Mouse (Mus musculus) heart, embryonic 12.5 days (tissue): ENCODE results near the gene Gas2. TPM values are rescaled to one million over a fixed set of nuclear protein-coding genes. Genes with fewer than 3 reads are reported as not detected.

Experiments
- ATAC-seq: fragments of 200-750 bp; cut with Nextera tagmentation; 2 replicates; pipeline ENCODE4 v1.8.0; 2017; ENCODE audit warnings: moderate TSS enrichment, moderate library complexity; ENCODE audit not compliant: insufficient number of reproducible peaks, low FRiP score
- H3K27ac ChIP-seq: fragments of 300-500 bp; sonication (generic); 2 replicates; pipeline ENCODE4 v1.5.1; 2016; ENCODE audit warnings: mild to moderate bottlenecking, moderate library complexity; ENCODE audit not compliant: poor library complexity, severe bottlenecking
- H3K27me3 ChIP-seq: fragments of 300-500 bp; sonication (generic); replicated peaks from 2 replicates; pipeline ENCODE4 v1.6.1; 2016; ENCODE audit warnings: mild to moderate bottlenecking, moderate library complexity
- H3K36me3 ChIP-seq: fragments of 300-500 bp; sonication (generic); 2 replicates; pipeline ENCODE4 v1.6.1; 2016; ENCODE audit warnings: mild to moderate bottlenecking, moderate library complexity
- H3K4me1 ChIP-seq: fragments of 300-500 bp; sonication (generic); replicated peaks from 2 replicates; pipeline ENCODE4 v1.6.1; 2016; ENCODE audit warnings: mild to moderate bottlenecking
- H3K4me2 ChIP-seq: fragments of 300-500 bp; sonication (generic); 2 replicates; pipeline ENCODE4 v1.6.1; 2016; ENCODE audit warnings: mild to moderate bottlenecking, moderate library complexity
- H3K4me3 ChIP-seq: fragments of 300-500 bp; sonication (generic); 2 replicates; pipeline ENCODE4 v1.5.1; 2016; ENCODE audit warnings: mild to moderate bottlenecking
- H3K9ac ChIP-seq: fragments of 300-500 bp; sonication (generic); 2 replicates; pipeline ENCODE4 v1.6.1; 2016; ENCODE audit warnings: mild to moderate bottlenecking, moderate library complexity
- H3K9me3 ChIP-seq: fragments of 300-500 bp; sonication (generic); replicated peaks from 2 replicates; pipeline ENCODE4 v1.6.1; 2016; ENCODE audit warnings: mild to moderate bottlenecking, moderate library complexity
- WGBS: fragments of 180-500 bp; shearing (Covaris S2); methylation state at CpG from one replicate; pipeline ENCODE4 v1.1.7; 2016; 5-methylcytosine and 5-hydroxymethylcytosine counted together
- polyA plus RNA-seq: library from polyadenylated mRNA; unstranded; fragments of >200 nt; fragmentation: Nextera tagmentation; extraction: Ambion mirVana; gene quantifications from 2 replicates; pipeline ENCODE4 v1.2.1, GENCODE M21; 2016

Gas2 gene
- polyA plus RNA-seq, 1 experiment from 2014 or later: 7.1 TPM

- WGBS: 32% methylated on average over 6 of the region's 6 CpGs
- H3K4me3 ChIP-seq: no peak overlapping the region
- H3K4me1 ChIP-seq: no peaks in the 10 kb centered on the region
- ATAC-seq: no peak
- H3K4me2 ChIP-seq: no peak overlapping the region
- H3K27me3 ChIP-seq: no peaks in the 10 kb centered on the region; the same call in 1 of the 2 replicates
- H3K9me3 ChIP-seq: no peaks in the 10 kb centered on the region
- no peak overlapping the region for H3K27ac ChIP-seq
- no peak overlapping the region for H3K9ac ChIP-seq
- no peaks in the 10 kb centered on the region for H3K36me3 ChIP-seq
Observed at GRCm38 (mm10) chr7:51972252-51972855, 110.5 kb downstream of the Gas2 start.

DNA sequence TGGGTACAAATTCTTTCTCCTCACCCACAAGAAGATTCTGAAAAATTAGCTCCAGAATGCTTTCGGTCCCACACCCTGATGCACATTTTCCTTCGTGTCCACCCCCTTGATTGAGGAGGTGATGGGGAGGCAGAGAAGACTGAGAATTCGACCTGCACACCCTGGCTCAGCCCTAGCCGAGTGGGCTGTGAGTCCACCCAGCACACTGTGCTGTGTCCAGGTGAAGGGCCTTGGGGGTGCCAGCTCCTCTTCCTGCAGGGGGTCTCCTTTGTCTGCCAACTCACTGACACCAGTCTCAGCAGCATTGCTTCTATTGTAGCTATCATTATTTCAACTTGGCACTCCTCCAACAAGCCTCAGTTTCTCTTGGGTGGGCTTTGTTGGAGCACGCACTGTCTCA, 111.3 kb downstream of the Gas2 start:
- Histone ChIP-seq H3K36me3 (no peaks in the 10 kb centered on the region), H3K9me3 (no peaks in the 10 kb centered on the region), H3K27me3 (no peaks in the 10 kb centered on the region; the same call in none of the 2 replicates), H3K4me2 (no peak overlapping the region), H3K4me1 (no peaks in the 10 kb centered on the region), H3K27ac (no peak overlapping the region), H3K9ac (no peak overlapping the region), H3K4me3 (no peak overlapping the region)
- no peak for ATAC-seq
- WGBS: 67% methylated on average over 5 of the region's 5 CpGs

DNA sequence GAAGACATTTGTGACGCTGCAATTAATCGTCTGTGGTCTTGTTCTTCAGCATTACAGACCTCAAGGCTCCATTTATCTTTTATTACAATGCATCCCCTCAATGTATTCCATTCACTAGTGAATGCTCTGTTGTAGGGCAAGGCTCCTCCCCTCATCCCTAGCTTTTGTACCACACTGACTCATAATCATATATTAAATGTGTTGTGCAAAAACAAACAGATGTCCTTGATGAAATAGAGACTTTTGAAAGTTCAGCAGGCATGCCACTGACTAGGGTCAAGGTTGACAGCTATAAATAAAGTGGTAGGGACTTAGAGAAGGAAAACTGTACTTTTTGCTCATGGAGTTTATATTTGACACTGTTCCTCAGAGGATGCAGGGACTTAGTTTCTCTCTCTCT, 111.7 kb downstream of the Gas2 start:
- Histone ChIP-seq H3K27ac (no peak overlapping the region), H3K9ac (no peak overlapping the region), H3K27me3 (no peaks in the 10 kb centered on the region; the same call in none of the 2 replicates), H3K36me3 (no peaks in the 10 kb centered on the region), H3K9me3 (no peaks in the 10 kb centered on the region), H3K4me3 (no peak overlapping the region), H3K4me2 (no peak overlapping the region), H3K4me1 (no peaks in the 10 kb centered on the region)
- 74% methylated on average over 2 of the region's 2 CpGs for WGBS
- ATAC-seq: no peak

DNA sequence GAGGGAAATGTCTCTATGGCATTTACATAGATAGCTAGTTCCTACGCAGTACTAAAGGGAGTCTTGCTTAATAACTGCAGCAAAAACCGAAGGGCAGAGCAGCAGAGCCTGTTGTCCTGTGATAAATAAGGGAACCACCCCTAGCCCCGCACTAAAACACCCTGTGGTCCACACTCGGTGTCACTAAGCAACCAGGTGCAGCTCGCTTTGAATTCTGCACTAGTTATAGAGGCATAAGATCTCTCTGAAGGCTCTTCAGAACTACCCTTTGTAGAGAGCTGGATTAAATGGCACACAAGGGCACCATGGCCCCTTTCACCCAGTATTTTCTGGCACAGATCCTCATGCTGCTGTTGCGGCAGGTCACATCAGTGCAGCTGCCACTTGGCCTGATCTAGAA, 113.4 kb downstream of the Gas2 start:
- no peaks in the 10 kb centered on the region for H3K9me3 ChIP-seq
- 68% methylated on average over 6 of the region's 6 CpGs for WGBS
- no peaks in the 10 kb centered on the region; the same call in none of the 2 replicates for H3K27me3 ChIP-seq
- H3K27ac ChIP-seq: no peak overlapping the region
- ATAC-seq: no peak
- H3K36me3 ChIP-seq: no peaks in the 10 kb centered on the region
- H3K4me2 ChIP-seq: no peak overlapping the region
- no peaks in the 10 kb centered on the region for H3K4me1 ChIP-seq
- H3K9ac ChIP-seq: no peak overlapping the region
- H3K4me3 ChIP-seq: no peak overlapping the region

GRCm38 (mm10) chr7:51979271-51979670, 117.5 kb downstream of the Gas2 start:
- WGBS: 44% methylated on average over 5 of the region's 5 CpGs
- no peak overlapping the region for H3K9ac ChIP-seq
- no peaks in the 10 kb centered on the region for H3K9me3 ChIP-seq
- no peak overlapping the region for H3K27ac ChIP-seq
- no peaks in the 10 kb centered on the region for H3K36me3 ChIP-seq
- no peak for ATAC-seq
- peaks cover 7% of the 10 kb centered on the region for H3K27me3 ChIP-seq
- H3K4me3 ChIP-seq: no peak overlapping the region
- H3K4me2 ChIP-seq: no peak overlapping the region
- H3K4me1 ChIP-seq: peaks cover 18% of the 10 kb centered on the region

DNA sequence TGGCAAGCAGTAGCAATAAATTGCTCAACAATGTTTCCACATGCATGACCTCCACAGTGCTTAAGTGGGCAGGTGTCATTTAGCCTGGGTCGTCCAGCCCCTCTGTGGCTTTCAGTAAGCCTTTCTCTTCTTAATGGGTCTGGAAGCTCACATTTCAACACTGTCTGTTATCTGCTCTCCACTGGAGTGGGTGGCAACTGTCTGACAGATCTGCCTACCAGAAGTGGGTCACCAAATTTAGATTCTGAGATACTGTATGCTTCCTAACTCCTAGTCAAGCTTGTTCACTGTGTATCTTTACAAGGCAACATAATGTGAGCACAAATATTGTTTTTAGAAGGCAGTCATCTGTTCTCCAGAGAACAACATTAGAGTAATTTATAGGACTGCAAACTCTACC, 120.5 kb downstream of the Gas2 start:
- H3K27ac ChIP-seq: no peak overlapping the region
- H3K36me3 ChIP-seq: no peaks in the 10 kb centered on the region
- whole genome bisulfite sequencing: 11% methylated on average over 1 of the region's 1 CpGs
- peaks cover 18% of the 10 kb centered on the region for H3K4me1 ChIP-seq
- peak overlapping the region; percentile 52 for H3K4me2 ChIP-seq
- no peaks in the 10 kb centered on the region for H3K9me3 ChIP-seq
- peak; percentile 66 for ATAC-seq
- H3K9ac ChIP-seq: no peak overlapping the region
- H3K4me3 ChIP-seq: no peak overlapping the region
- H3K27me3 ChIP-seq: peaks cover 7% of the 10 kb centered on the region

GRCm38 (mm10) chr7:51985763-51986162, 123.9 kb downstream of the Gas2 start:
- H3K4me2 ChIP-seq: no peak overlapping the region
- WGBS: 70% methylated on average over 6 of the region's 6 CpGs

GRCm38 (mm10) chr7:51986909-51987308, 125.1 kb downstream of the Gas2 start:
- no peak for ATAC-seq
- no peak overlapping the region for H3K4me3 ChIP-seq
- no peak overlapping the region for H3K4me2 ChIP-seq
- peaks cover 22% of the 10 kb centered on the region for H3K4me1 ChIP-seq
- H3K27ac ChIP-seq: no peak overlapping the region
- WGBS: 58% methylated on average over 6 of the region's 6 CpGs
- no peaks in the 10 kb centered on the region for H3K36me3 ChIP-seq
- H3K9me3 ChIP-seq: no peaks in the 10 kb centered on the region
- peaks cover 4% of the 10 kb centered on the region; the same call in 1 of the 2 replicates for H3K27me3 ChIP-seq
- H3K9ac ChIP-seq: no peak overlapping the region

More at GRCm38 (mm10) chr7:51985763-51986162, 123.9 kb downstream of the Gas2 start:
- Histone ChIP-seq H3K27me3 (peaks cover 4% of the 10 kb centered on the region; the same call in 1 of the 2 replicates), H3K9ac (no peak overlapping the region), H3K36me3 (no peaks in the 10 kb centered on the region), H3K9me3 (no peaks in the 10 kb centered on the region), H3K4me1 (peaks cover 25% of the 10 kb centered on the region), H3K4me3 (no peak overlapping the region), H3K27ac (no peak overlapping the region)
- no peak for ATAC-seq

- H3K36me3 ChIP-seq: no peaks in the 10 kb centered on the region
- H3K4me1 ChIP-seq: 0 out of 2 replicates have a peak, but pooled peaks cover 10% of the 10 kb centered on the region
- no peaks in the 10 kb centered on the region for H3K27me3 ChIP-seq
- no peak overlapping the region for H3K27ac ChIP-seq
- no peak overlapping the region for H3K9ac ChIP-seq
- H3K4me2 ChIP-seq: no peak overlapping the region
- H3K4me3 ChIP-seq: no peak overlapping the region
- no peaks in the 10 kb centered on the region for H3K9me3 ChIP-seq
- peak; percentile 81 for ATAC-seq
- WGBS: 42% methylated on average over 3 of the region's 3 CpGs
Observed at GRCm38 (mm10) chr7:51991020-51991419, 129.2 kb downstream of the Gas2 start.

GRCm38 (mm10) chr7:52005511-52006295, 143.9 kb downstream of the Gas2 start, which contains the start of gene Svip:
Gene Svip, minus strand, starts transcription at chr7:52006018.
- 0 out of 2 replicates have a peak within 1 kb of the TSS, but pooled peaks have one; percentile 47 for H3K27ac ChIP-seq
- ATAC-seq: peak; percentile 95

DNA sequence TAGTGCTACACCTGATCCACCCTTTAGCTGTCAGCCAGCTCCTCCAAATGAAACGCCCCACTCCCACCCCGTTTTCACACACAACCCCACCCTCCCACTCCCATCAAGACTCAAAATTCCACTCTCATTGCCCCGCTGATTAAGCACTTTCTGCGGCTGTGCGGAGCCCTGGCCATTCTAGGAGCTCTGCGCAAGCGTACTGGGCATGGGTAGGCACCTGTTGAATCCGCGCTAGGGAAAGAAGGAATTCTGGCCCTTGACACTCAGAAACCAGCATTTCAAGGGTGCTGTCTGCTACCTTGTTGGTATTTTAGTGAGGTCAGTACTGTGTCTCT, 144.4 kb downstream of the Gas2 start:
- Histone ChIP-seq H3K9me3 (no peaks in the 10 kb centered on the region), H3K27ac (0 out of 2 replicates have a peak overlapping the region, but pooled peaks have one; percentile 47), H3K4me3 (peak overlapping the region; percentile 72), H3K9ac (peak overlapping the region; percentile 52), H3K4me1 (no peaks in the 10 kb centered on the region), H3K36me3 (no peaks in the 10 kb centered on the region), H3K27me3 (0 out of 2 replicates have a peak, but pooled peaks cover 3% of the 10 kb centered on the region), H3K4me2 (peak overlapping the region; percentile 76)
- 0% methylated on average over 9 of the region's 9 CpGs for WGBS
- ATAC-seq: no peak

More at GRCm38 (mm10) chr7:52005511-52006295, 143.9 kb downstream of the Gas2 start, which contains the start of gene Svip:
- H3K9ac ChIP-seq: peak within 1 kb of the TSS; percentile 72
- H3K9me3 ChIP-seq: no peaks in the 10 kb centered on the region
- peak within 1 kb of the TSS; percentile 76 for H3K4me2 ChIP-seq
- WGBS: under 1% methylated on average over 40 of the region's 47 CpGs
- H3K27me3 ChIP-seq: 0 out of 2 replicates have a peak, but pooled peaks cover 3% of the 10 kb centered on the region
- H3K36me3 ChIP-seq: no peaks in the 10 kb centered on the region
- no peaks in the 10 kb centered on the region for H3K4me1 ChIP-seq
- peak within 1 kb of the TSS; percentile 72 for H3K4me3 ChIP-seq
